Mouse (Mus musculus): ENCODE data around the gene Vmn2r75.
"Not testable (repeated sequence)": the region's sequence is repeated elsewhere in the genome, so short reads cannot be mapped to it uniquely, and the experiment has no call there.

The Vmn2r75 gene

DNA sequence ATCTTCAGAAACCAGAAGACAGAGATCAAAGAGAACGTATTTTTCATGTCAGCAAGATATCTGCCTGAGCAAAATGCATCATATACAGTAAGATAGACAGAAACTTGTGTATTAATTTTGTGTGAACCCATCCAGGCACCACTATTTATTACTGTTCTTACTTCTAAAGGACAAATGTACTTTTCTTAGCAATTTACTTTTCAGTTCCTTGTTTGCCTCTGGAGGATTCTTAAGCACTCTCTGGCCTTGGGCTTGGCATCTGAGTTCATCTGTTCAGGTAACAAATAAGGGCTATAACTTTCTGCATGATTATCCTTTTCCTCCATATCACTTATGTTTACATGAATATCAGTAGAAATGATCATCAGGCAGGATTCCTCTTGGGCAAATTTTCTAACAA, at the start of gene Vmn2r75:
Gene Vmn2r75 (minus strand): TSS at position 101 of the 400 bp plus-strand sequence.
- DNase-seq (ENCODE audit: extremely low read depth, low read depth) = not testable (repeated sequence)

GRCm38 (mm10) chr7:86211345-86211744, 39.8 kb upstream of the Vmn2r75 start:
- DNase-seq (ENCODE audit: extremely low read depth, low read depth) = no peak

All from MEL-GATA-1-ER (cell line).